Mouse (Mus musculus): ENCODE measurements at regions not wholly inside any gene's neighbourhood (a gene's known extent, or its start where the extent isn't known, plus 50 kb on each side); places are given as distances from the start of the nearest gene placed in this dataset.

GRCm38 (mm10) chr2:160237436-160238104, 96.4 kb downstream of the Gm826 start:
- H3K27me3 ChIP-seq (ENCODE audit: control insufficient read depth, insufficient read depth, low read length): no peaks in the 10 kb centered on the region; the same call in 1 of the 2 replicates
- TF ChIP-seq CTCF (IDR thresholded peaks at IDR 0.05; ENCODE audit: borderline replicate concordance, insufficient read depth, low read depth, low read length) (no peak), POLR2A (IDR thresholded peaks at IDR 0.05; ENCODE audit: borderline replicate concordance, insufficient read depth, low read length) (no peak)
- no peaks in the 10 kb centered on the region for H3K4me1 ChIP-seq (ENCODE audit: control insufficient read depth, insufficient read depth, low read length)
- no peak for DNase-seq
- no peak overlapping the region for H3K27ac ChIP-seq (ENCODE audit: insufficient read depth, low read length)
- no peak overlapping the region for H3K4me3 ChIP-seq (replicated peaks; ENCODE audit: insufficient read depth, low read depth, low read length)
- WGBS: 79% methylated on average over 3 of the region's 3 CpGs

- Histone ChIP-seq H3K27ac (ENCODE audit: insufficient read depth, low read length) (no peak overlapping the region), H3K4me1 (ENCODE audit: control insufficient read depth, insufficient read depth, low read length) (no peaks in the 10 kb centered on the region), H3K4me3 (replicated peaks; ENCODE audit: insufficient read depth, low read depth, low read length) (no peak overlapping the region), H3K27me3 (ENCODE audit: control insufficient read depth, insufficient read depth, low read length) (no peaks in the 10 kb centered on the region; the same call in 1 of the 2 replicates)
- WGBS: 87% methylated on average over 7 of the region's 7 CpGs
- no peak for TF ChIP-seq CTCF (IDR thresholded peaks at IDR 0.05; ENCODE audit: borderline replicate concordance, insufficient read depth, low read depth, low read length)
- TF ChIP-seq POLR2A (IDR thresholded peaks at IDR 0.05; ENCODE audit: borderline replicate concordance, insufficient read depth, low read length): no peak
- DNase-seq: no peak
Measured at GRCm38 (mm10) chr2:160236806-160237205, 97.2 kb downstream of the Gm826 start.

GRCm38 (mm10) chr2:160230786-160231185, 103.2 kb downstream of the Gm826 start:
- WGBS: 72% methylated on average over 8 of the region's 8 CpGs
- no peak for TF ChIP-seq CTCF (IDR thresholded peaks at IDR 0.05; ENCODE audit: borderline replicate concordance, insufficient read depth, low read depth, low read length)
- no peak for TF ChIP-seq POLR2A (IDR thresholded peaks at IDR 0.05; ENCODE audit: borderline replicate concordance, insufficient read depth, low read length)
- peaks cover 5% of the 10 kb centered on the region; the same call in 1 of the 2 replicates for H3K4me1 ChIP-seq (ENCODE audit: control insufficient read depth, insufficient read depth, low read length)

GRCm38 (mm10) chr2:160228331-160229035, 105.5 kb downstream of the Gm826 start:
- H3K4me1 ChIP-seq (ENCODE audit: control insufficient read depth, insufficient read depth, low read length): peaks cover 5% of the 10 kb centered on the region; the same call in 1 of the 2 replicates
- WGBS: 9% methylated on average over 8 of the region's 8 CpGs

More at GRCm38 (mm10) chr2:160230786-160231185, 103.2 kb downstream of the Gm826 start:
- no peaks in the 10 kb centered on the region; the same call in 1 of the 2 replicates for H3K27me3 ChIP-seq (ENCODE audit: control insufficient read depth, insufficient read depth, low read length)
- no peak overlapping the region for H3K4me3 ChIP-seq (replicated peaks; ENCODE audit: insufficient read depth, low read depth, low read length)
- no peak overlapping the region for H3K27ac ChIP-seq (ENCODE audit: insufficient read depth, low read length)
- DNase-seq: no peak

GRCm38 (mm10) chr2:160225450-160225849, 108.5 kb downstream of the Gm826 start:
- Histone ChIP-seq H3K4me3 (replicated peaks; ENCODE audit: insufficient read depth, low read depth, low read length) (no peak overlapping the region), H3K27ac (ENCODE audit: insufficient read depth, low read length) (no peak overlapping the region), H3K4me1 (ENCODE audit: control insufficient read depth, insufficient read depth, low read length) (peaks cover 5% of the 10 kb centered on the region; the same call in 1 of the 2 replicates), H3K27me3 (ENCODE audit: control insufficient read depth, insufficient read depth, low read length) (no peaks in the 10 kb centered on the region; the same call in 1 of the 2 replicates)
- no peak for DNase-seq
- TF ChIP-seq POLR2A (IDR thresholded peaks at IDR 0.05; ENCODE audit: borderline replicate concordance, insufficient read depth, low read length) (no peak), CTCF (IDR thresholded peaks at IDR 0.05; ENCODE audit: borderline replicate concordance, insufficient read depth, low read depth, low read length) (no peak)
- WGBS: 42% methylated on average over 5 of the region's 5 CpGs

More at GRCm38 (mm10) chr2:160228331-160229035, 105.5 kb downstream of the Gm826 start:
- Histone ChIP-seq H3K27me3 (ENCODE audit: control insufficient read depth, insufficient read depth, low read length) (no peaks in the 10 kb centered on the region; the same call in 1 of the 2 replicates), H3K4me3 (replicated peaks; ENCODE audit: insufficient read depth, low read depth, low read length) (no peak overlapping the region), H3K27ac (ENCODE audit: insufficient read depth, low read length) (no peak overlapping the region)
- peak; percentile 25 to 28 for DNase-seq
- TF ChIP-seq POLR2A (IDR thresholded peaks at IDR 0.05; ENCODE audit: borderline replicate concordance, insufficient read depth, low read length) (no peak), CTCF (IDR thresholded peaks at IDR 0.05; ENCODE audit: borderline replicate concordance, insufficient read depth, low read depth, low read length) (no peak)

- H3K27me3 ChIP-seq (ENCODE audit: control insufficient read depth, insufficient read depth, low read length): no peaks in the 10 kb centered on the region; the same call in 1 of the 2 replicates
- TF ChIP-seq CTCF (IDR thresholded peaks at IDR 0.05; ENCODE audit: borderline replicate concordance, insufficient read depth, low read depth, low read length): no peak
- TF ChIP-seq POLR2A (IDR thresholded peaks at IDR 0.05; ENCODE audit: borderline replicate concordance, insufficient read depth, low read length): no peak
- H3K27ac ChIP-seq (ENCODE audit: insufficient read depth, low read length): no peak overlapping the region
- H3K4me1 ChIP-seq (ENCODE audit: control insufficient read depth, insufficient read depth, low read length): peaks cover 1% of the 10 kb centered on the region; the same call in 1 of the 2 replicates
- no peak overlapping the region for H3K4me3 ChIP-seq (replicated peaks; ENCODE audit: insufficient read depth, low read depth, low read length)
- WGBS: 96% methylated on average over 8 of the region's 8 CpGs
- no peak for DNase-seq
Measured at GRCm38 (mm10) chr2:160223366-160223765, 110.6 kb downstream of the Gm826 start.

GRCm38 (mm10) chr2:160221772-160222171, 112.2 kb downstream of the Gm826 start:
- no peaks in the 10 kb centered on the region; the same call in 1 of the 2 replicates for H3K27me3 ChIP-seq (ENCODE audit: control insufficient read depth, insufficient read depth, low read length)
- no peak overlapping the region for H3K4me3 ChIP-seq (replicated peaks; ENCODE audit: insufficient read depth, low read depth, low read length)
- no peaks in the 10 kb centered on the region for H3K4me1 ChIP-seq (ENCODE audit: control insufficient read depth, insufficient read depth, low read length)
- WGBS: 54% methylated on average over 11 of the region's 11 CpGs
- no peak for DNase-seq
- no peak for TF ChIP-seq CTCF (IDR thresholded peaks at IDR 0.05; ENCODE audit: borderline replicate concordance, insufficient read depth, low read depth, low read length)
- TF ChIP-seq POLR2A (IDR thresholded peaks at IDR 0.05; ENCODE audit: borderline replicate concordance, insufficient read depth, low read length): no peak
- H3K27ac ChIP-seq (ENCODE audit: insufficient read depth, low read length): no peak overlapping the region
